Mouse (Mus musculus): ENCODE data around the gene Gata1. TPM values are rescaled to one million over a fixed set of nuclear protein-coding genes. Genes with fewer than 3 reads are reported as not detected.

Gene Gata1
- polyA plus RNA-seq (2017; shearing (Covaris generic)) = 49.0 TPM

DNA sequence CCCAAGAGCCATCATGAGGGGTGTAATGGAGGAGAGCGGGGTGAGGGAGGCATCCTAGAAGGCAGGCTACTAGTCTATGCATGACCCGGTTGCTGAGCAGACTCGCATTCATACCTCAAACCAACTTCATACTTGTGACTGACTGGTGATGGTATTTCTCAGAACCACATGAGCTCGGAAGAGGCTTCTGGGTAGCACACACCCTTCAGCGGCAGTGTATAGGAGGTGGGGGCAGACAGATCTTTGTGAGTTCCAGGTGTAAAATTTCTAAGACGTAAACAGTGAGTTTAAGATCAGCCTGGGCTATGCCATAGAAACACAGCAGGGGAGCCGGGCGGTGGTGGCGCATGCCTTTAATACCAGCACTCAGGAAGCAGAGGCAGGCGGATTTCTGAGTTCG lies at the start of gene Gata1:
TSS of gene Gata1 (minus strand) at position 180 of the 400 bp plus-strand sequence.

DNA sequence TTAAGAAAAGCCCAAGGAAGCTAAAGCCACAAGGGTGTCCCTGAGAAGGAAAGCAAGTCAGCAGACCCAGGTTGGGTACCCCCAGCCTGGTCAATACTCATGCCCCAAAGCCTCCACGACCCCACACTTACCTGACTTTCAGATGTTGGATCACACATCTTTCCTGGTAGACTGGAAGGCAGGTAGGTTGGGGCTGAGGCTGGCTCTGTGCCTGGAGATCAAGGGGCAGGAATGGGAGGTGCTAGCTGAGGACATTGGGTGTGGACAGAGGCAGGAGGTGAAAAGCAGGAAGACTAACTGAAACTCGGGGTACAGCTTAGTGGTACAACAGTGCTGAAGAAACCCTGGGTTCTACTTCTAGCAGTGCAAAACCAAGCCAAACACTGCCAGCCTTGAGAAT lies 40.4 kb upstream of the Gata1 start, which contains the start of gene Glod5:
TSS of gene Glod5 (minus strand) at position 207 of the 400 bp plus-strand sequence.

DNA sequence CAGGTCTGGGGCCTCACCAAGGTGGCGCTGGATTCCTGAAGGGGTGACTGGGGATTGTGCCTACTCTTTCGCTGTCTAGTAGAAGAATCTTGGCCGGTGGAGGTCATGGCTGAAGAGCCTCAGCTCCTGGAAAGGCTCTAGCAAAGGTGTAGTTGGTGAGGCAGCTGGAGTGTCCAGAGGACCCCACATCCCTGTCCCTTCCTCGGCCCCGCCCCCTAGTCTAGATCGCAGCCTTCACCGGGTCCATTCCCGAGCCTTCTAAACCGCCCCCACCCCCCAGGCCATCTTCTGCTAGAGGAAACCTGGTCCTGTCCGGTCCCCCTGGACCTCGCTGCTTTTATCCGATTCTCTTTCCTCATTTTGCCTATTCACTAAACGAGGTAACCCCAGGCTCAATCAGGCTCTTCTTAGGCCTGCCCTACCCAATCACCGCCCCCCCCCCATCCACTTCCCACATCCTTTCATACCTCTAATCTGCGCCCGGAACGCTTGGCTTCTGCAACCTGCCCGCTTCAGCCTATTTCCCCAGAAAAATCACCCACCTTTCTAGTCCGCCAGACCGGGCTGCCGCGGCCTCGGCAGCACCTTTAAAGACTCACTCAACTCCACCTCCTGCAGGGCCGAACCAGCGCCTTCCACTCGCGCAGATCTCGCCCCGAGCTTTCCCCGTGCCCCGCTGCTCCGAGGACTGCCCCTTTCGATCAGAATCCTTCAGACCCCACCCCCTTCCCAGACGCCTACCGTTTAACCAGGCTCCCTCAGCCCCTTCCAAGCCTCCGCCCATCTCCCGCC lies 30.6 kb downstream of the Gata1 start, which contains the start of gene Hdac6:
TSS of gene Hdac6 (minus strand) at position 782 of the 792 bp plus-strand sequence.

DNA sequence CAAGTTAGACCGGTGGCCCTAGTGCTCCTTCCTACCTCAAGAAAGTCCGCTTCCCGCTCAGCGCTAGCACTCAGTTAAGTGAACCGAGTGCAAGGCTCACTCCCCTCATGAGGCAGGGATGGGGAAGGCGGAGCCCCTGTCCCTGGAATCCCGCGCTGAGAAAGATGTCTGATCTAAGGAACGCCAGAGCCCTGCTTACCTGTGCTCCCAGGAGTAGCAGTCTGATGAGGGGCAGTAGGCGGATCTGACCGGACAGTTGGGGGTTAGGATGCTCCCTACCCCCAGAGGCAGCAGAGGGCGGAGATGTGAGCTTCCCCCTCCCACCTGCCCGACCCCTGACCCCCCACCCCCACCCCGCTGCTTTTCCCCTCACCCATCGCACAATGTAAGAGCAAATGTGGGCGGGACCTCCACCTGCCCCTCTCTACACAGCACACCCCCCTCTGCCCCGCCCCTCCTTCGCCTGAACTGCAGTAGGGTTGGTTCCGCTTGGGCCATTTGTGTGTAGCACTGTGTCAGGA lies 49.5 kb downstream of the Gata1 start, which contains the start of gene Eras:
TSS of gene Eras (minus strand) at position 338 of the 521 bp plus-strand sequence.

DNA sequence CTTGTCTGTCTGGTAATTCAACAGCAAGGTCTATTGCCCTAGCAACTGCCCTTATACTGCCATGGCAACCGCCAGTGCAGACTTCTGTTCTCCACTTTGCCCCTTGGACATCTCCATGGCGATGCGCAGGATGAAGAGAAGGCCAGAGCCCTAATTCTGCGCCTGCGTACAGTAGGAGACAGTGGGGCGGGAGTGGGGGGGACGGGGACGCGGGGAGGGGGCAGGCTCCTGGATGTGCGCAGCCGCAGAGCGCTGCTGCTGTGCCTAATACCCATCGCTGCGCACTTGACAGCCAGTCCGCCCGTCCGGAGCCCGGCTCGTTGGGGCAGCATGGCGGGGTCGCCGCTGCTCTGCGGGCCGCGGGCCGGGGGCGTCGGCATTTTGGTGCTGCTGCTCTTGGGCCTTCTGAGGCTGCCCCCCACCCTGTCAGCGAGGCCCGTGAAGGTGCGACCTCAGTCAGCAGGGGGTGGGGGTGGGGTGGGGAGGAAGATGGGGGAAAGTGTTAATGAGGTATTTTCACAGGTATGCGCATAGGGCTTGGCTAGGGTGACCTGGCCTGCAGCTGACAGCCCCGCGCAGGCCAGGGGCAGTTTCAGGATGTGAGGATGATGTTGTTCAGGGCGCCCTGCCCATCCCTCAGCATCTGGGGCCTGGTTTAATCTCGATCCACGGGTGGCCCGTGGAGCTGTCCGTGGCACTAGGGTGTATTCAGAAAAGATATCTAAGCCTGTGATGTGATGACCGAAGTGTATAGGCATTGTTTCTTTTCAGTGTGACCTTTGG lies 58.1 kb downstream of the Gata1 start, which contains the start of gene Pcsk1n:
TSS of gene Pcsk1n (plus strand) at position 222 of the 783 bp plus-strand sequence.

Other genes starting within 250 kb of the Gata1 start
- 37.5 TPM for gene Praf2, start 249.6 kb downstream of the Gata1 start, polyA plus RNA-seq (2017; shearing (Covaris generic))
- 0.45 TPM for gene Ccdc120, start 227.2 kb downstream of the Gata1 start, polyA plus RNA-seq (2017; shearing (Covaris generic))
- 43.5 TPM for gene Tfe3, start 215.5 kb downstream of the Gata1 start, polyA plus RNA-seq (2017; shearing (Covaris generic))
- 122 TPM for gene Gripap1, start 188.3 kb downstream of the Gata1 start, polyA plus RNA-seq (2017; shearing (Covaris generic))
- gene Kcnd1, start 155.8 kb downstream of the Gata1 start, polyA plus RNA-seq (2017; shearing (Covaris generic)) = 1.3 TPM
- 16.1 TPM for gene Otud5, start 136.7 kb downstream of the Gata1 start, polyA plus RNA-seq (2017; shearing (Covaris generic))
- 61.9 TPM for gene Pim2, start 99.8 kb downstream of the Gata1 start, polyA plus RNA-seq (2017; shearing (Covaris generic))
- gene Slc35a2, start 94.0 kb downstream of the Gata1 start, polyA plus RNA-seq (2017; shearing (Covaris generic)) = 45.5 TPM
- gene Pqbp1, start 78.8 kb downstream of the Gata1 start, polyA plus RNA-seq (2017; shearing (Covaris generic)) = 174 TPM
- 174 TPM for gene Timm17b, start 78.7 kb downstream of the Gata1 start, polyA plus RNA-seq (2017; shearing (Covaris generic))
- not detected for gene Gm10491, start 70.2 kb downstream of the Gata1 start, polyA plus RNA-seq (2017; shearing (Covaris generic))
- gene Gm10490, start 68.5 kb downstream of the Gata1 start, polyA plus RNA-seq (2017; shearing (Covaris generic)) = not detected
- not detected for gene Pcsk1n, start 58.2 kb downstream of the Gata1 start, polyA plus RNA-seq (2017; shearing (Covaris generic))
- gene Eras, start 49.5 kb downstream of the Gata1 start, polyA plus RNA-seq (2017; shearing (Covaris generic)) = not detected
- gene Hdac6, start 30.2 kb downstream of the Gata1 start, polyA plus RNA-seq (2017; shearing (Covaris generic)) = 21.7 TPM
- not detected for gene Glod5, start 40.4 kb upstream of the Gata1 start, polyA plus RNA-seq (2017; shearing (Covaris generic))
- 27.3 TPM for gene Suv39h1, start 96.7 kb upstream of the Gata1 start, polyA plus RNA-seq (2017; shearing (Covaris generic))
- 106 TPM for gene Was, start 112.4 kb upstream of the Gata1 start, polyA plus RNA-seq (2017; shearing (Covaris generic))
- gene Wdr13, start 154.8 kb upstream of the Gata1 start, polyA plus RNA-seq (2017; shearing (Covaris generic)) = 29.1 TPM
- gene Rbm3, start 167.8 kb upstream of the Gata1 start, polyA plus RNA-seq (2017; shearing (Covaris generic)) = 775 TPM
- 11.9 TPM for gene Tbc1d25, start 198.1 kb upstream of the Gata1 start, polyA plus RNA-seq (2017; shearing (Covaris generic))
- 166 TPM for gene Ebp, start 215.4 kb upstream of the Gata1 start, polyA plus RNA-seq (2017; shearing (Covaris generic))
- gene Porcn, start 228.5 kb upstream of the Gata1 start, polyA plus RNA-seq (2017; shearing (Covaris generic)) = not detected